Mouse (Mus musculus) frontal cortex, postnatal 10 days (tissue): ENCODE data around the gene Bcl2l2.

ENCODE experiments used
- DNase-seq, 2 experiments: peaks; one replicate each; pipeline ENCODE4 v3.0.0; 2022; ENCODE audit warnings: low spot score in 2 of 2, mixed read lengths in 1 of 2

Bcl2l2 gene

GRCm38 (mm10) chr14:54893651-54894181, 10.5 kb downstream of the Bcl2l2 start:
- peak; percentile 98 to 99 for DNase-seq

DNA sequence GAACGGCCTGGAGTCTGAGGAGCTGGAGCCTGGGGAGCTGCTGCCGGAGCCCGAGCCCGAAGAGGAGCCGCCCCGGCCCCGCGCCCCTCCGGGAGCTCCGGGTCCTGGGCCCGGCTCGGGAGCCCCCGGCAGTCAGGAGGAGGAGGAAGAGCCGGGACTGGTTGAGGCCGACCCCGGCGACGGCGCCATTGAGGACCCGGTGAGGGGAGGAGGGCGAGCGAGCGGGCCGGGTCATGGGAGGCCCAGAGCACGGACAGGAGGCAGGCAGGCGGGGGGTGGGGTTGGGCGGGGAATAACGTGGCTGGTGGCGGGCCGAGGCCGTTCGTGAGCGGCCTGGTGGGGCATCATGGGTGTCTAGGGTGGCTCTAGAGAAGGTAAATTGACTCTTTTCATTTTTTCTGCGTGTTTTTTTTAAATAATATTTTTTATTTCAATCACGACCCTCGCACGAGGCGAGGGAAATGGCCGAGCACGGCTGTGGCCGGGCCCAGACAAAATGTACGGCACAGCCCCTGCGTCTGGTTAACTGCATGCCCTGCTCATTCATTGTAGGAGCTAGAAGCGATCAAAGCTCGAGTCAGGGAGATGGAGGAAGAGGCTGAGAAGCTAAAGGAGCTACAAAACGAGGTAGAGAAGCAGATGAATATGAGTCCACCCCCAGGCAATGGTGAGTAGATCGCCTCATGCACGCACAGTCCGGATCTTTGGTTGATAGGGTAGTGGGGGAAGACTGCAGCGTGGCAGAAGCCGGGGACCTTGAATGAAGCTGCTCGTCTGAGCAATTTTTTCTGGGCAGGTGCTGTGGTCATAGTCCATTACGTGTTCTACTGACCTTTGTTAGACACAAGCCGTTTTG, 11.3 kb downstream of the Bcl2l2 start:
- DNase-seq = peak; percentile 56 to 70

DNA sequence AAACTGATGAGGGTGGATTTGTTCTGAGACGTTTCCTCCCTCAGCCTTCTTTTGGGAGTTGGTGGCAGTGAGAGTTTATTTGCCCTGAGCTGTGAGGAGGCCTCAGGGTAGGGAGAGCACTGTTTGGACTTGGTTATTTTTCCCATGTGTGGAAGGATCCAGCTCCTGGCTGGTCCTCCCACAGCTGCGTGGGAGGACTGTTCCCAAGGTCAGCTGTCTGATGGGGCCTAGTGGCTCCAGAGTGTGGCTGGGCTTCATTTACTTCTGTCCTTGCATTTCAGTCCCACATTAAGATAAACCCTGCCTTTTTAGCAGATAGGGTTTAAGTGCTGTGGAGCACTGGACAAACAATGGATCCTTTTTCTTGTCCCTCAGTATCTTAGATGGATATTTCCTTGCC, 14.3 kb downstream of the Bcl2l2 start:
- DNase-seq = no peak

DNA sequence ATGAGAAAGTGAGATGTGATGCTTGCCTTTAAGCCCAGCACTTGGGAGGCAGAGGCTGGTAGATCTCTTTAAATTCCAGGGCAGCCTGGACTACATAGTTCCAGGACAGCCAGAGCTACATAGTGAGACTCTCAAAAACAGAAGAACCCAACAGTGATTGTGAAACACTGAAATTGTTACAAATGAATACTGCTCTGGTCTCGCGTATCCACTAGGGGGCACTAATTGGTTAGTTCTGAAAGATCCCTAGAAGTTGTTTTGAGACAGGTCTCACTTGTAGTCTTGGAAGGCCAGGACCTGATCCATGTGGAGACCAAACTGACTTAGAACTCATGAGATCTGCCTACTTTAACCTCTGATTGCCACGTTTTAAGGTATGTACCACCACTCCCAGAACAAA, 17.2 kb downstream of the Bcl2l2 start:
- DNase-seq = peak; percentile 61 to 64

GRCm38 (mm10) chr14:54903641-54904040, 20.5 kb downstream of the Bcl2l2 start:
- DNase-seq = no peak

GRCm38 (mm10) chr14:54908682-54909081, 25.5 kb downstream of the Bcl2l2 start:
- DNase-seq = no peak

DNA sequence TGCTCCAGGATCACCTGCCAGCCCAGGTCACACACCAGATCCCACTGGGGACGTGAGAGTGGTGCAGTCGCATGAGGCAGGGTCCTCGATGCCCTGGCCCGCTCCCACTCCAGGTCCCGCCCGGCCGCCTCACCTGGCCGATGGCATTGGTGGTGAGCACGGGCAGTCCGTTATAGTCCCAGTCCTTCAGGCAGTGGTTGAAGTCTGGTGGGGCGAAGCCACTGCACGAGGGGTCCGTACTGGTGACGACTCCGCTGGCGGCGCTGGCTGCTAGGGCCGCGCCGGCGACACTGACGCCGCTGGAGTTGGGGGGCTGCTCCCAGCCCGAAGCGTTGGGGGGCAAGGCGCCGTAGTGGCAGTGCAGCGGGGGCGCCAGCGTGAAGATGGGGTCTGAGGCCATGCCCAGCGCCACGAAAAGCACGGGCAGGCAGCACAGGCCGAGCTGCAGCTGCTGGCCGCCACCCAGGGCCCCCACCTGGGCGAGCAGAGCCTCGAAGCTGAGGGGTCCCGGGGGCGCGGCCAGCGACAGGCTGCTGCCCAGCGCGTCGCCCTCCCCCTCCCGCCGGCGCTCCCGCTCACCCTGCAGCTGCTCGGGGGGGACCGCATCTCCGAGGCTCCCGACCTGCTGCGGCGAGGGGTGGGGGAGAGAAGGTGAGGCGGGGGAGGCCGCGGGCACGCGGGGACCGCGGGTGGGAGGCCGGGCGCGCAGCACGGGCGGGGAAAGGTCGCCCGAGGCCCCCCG, 29.1 kb downstream of the Bcl2l2 start:
- peak in 1 of 2 experiments; percentile 42 for DNase-seq

GRCm38 (mm10) chr14:54912886-54913285, 29.7 kb downstream of the Bcl2l2 start, which contains the start of gene Slc22a17:
Gene Slc22a17, minus strand, starts transcription at chr14:54913132.
- peak; percentile 74 to 85 for DNase-seq

DNA sequence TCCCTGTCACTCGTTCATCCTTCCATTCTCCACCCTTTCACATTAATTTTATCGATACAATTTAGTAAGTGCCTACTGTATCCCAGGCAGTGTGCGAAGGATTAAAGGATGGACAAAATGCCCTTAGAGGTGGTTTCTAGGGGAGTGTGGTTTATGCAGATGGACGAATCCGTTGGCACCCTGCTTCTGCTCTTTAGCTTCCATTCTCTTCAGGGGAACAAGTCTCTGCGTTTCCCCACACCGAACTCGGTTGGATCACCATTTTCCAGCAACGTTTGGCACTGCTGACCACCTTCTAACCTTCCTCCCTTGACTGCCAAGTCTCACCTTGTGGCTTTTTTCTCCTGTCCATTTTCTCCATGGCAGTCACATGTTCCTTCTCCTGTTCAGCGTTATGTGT, 30.2 kb downstream of the Bcl2l2 start:
- DNase-seq = no peak

DNA sequence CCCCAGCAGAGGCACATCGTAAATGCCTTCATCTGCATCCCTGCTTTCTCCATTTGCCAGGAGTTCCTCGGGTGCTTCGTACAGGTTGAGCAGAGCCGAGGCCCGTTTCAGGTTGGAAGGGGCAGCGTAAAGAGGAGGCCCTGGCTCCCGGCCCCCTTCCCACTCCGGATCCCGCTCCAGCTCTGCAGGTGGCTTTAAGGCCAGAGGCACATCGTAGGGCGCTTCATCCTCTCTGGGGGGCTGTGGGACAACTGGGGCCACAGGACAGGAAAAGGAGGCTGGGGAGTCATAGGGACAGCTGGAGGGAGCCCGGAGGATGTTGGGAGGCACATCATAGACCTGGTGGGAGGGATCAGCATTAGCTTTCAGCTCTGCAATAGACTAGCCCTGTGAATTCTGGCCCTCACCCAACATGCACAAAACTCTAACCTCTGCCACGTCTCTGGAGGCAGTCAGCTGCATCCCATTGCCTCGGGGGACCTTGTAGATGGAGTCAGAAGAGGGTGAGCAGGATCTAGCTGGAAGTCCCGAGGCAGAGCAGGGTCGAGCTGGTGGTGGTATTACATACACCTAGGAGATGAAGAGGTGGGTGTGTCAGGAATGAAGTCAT, 37.0 kb downstream of the Bcl2l2 start:
- no peak for DNase-seq

DNA sequence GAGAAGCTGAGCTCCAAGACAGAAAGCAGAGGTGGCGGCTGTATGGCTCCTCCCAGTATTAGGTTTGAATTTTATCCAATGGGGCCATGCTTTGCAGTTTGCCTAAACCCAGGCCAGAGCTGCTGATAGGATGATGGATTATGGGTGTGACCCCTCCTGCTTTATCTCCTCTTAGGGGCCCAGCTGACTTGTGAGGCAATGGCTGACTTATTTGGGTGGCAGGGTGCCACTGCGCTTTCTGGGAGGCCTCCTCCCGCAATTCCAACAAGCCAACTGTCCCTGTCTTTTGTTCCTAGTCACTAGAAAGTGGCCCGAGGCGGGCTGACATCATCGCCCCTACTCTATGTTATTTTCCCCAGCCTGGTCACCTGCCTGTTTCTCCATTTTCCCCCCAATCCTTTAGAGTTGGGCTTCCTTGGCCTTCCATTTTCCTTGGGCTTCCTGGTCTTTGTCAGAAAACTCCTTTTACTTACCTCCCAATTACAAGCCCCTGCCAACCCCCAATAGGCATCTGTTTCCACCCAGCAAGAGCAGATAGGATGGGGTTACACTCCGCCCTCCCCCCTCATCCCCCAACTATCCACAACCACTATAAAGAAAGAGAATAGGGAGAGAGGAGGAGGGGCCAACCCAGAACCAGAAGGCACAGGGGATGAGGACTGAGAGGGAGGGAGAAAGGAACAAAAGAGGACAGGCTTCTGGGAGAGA, 41.6 kb downstream of the Bcl2l2 start:
- DNase-seq = no peak

DNA sequence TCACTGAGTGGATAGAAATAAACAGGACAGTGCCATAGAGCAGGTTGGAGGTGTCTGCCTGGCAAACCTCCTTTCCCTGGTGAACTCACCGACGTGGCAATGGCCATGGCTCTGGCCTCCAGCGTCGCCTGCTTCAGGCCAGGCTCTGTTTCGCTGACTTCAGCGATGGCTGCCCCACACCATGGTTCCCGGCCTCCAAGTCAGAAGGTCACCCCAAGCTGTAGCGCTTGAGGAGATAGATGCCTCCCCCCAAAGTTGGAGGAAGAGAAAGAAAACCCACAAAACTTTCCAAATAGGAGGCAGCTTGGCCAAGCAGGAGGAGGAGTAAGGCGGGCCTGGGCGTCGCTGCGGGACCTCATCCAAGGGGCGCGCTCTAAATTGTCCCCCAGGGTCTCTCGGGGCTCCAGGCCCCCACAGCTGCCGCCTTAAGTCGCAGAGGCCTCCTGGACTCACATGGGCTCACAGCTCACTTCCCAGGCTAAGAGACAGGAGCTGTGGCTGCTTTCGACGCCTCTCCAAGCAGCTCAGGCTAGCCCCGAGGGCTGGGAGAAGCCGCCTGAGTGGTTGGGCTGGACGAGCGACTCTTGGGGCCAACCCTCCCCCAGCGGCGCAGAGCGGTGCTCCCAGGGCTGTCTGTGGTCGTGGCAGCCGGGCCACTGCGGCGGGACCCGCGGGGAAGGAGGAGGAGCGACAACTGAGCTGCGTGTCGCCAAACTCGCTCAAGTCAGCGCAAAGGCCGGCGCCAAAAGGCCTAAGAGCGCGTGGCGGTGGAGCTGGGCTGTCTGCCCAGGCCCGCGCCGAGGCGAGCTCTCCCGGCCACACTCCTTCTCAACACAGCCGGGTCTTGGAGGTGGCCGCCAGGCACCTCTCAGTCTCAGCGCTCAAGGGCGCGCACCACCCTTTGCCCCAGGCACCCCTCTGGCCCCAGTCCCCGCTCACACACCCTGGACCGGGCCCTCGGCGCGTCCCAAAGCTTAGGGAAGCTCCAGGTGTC, 42.5 kb downstream of the Bcl2l2 start, which contains the start of gene Efs:
TSS of gene Efs (minus strand) at position 778 of the 994 bp plus-strand sequence.
- DNase-seq = peak in 1 of 2 experiments; percentile 52

DNA sequence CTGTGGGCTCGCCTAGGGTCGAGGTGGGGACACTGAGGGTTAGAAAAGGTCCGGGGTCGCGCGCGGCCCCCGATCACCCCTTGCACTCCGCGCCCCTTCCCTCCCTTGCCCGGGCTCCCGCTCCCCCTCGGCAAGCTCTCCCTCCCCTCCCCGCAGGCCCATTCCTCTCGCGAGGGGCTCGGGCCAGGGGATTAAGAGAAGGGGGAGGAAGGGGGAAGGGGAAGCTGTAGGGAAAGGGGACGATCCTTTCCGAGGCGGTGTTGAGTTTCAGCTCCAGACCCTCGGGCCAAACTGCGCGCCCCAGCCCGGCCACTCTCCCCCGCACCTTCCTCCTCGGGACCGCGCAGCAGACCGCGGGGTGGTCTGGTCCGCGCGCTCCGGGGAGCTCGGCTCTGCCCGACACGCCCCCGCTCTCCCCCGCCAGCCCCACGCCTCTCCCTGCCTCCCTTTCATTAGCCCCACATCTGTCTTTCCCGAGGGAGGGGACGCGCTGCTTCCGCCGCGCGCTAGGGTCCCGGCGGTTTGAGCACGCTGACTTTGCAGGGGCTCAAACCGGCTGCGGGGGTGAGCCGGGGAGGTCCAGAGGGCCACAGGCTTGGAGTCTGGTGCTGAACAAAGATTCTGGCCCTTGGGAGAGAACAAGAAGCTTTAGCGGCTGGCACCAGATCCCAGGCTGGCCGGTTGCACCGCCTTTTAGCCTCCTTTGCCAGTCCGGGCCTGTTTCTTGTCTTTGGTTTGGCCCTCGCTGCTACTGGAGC, 43.4 kb downstream of the Bcl2l2 start:
- DNase-seq = peak in 1 of 2 experiments; percentile 44

- DNase-seq = no peak
These were observed 44.1 kb downstream of the Bcl2l2 start for GRCm38 (mm10) chr14:54927296-54927695.

DNA sequence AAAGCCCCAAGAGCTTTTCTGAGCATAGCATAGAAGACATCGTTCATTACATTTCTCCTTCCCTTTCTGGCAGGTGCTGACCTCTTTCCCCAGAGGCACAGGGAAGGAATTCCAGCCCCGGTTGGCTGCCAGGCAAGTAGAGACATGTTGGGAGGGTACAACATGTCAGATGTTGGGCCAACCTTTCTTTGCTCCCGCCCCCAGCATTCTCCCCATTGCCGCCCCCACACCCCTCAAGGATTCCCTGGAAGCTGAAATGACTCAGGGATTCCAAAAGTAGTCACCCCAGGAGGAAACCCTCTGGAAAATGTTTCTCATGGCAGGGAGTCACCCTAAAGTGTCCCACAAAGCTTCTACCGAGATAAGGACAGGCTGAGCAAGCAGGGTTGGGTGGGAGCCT, 46.6 kb downstream of the Bcl2l2 start:
- DNase-seq = no peak

GRCm38 (mm10) chr14:54930431-54930830, 47.3 kb downstream of the Bcl2l2 start:
- DNase-seq = no peak

DNA sequence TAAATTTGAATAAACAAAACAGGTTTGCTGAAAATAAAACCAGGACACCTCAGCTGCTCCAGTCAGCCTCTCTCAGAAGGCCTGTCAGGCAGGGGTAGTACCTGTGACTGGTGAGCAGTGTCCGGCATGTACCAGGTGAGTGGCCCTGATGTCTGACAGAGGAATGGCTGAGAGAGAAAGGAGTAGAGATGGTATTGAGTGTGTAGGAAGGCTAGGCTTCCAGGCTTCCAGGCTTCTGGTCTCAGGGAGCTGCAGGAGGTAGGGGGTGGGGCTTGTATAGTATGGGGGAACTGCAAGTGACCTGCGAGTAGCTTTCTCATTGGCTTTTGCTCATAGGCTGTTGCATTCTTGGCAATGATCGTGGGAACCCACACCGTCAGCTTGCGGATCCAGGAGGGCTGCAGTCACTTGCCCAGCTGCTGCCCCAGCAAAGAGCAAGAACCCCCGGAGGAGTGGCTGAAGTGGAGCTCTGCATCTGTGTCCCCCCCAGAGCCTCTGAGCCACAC, 49.5 kb downstream of the Bcl2l2 start, which contains the start of gene Il25:
TSS of gene Il25 (plus strand) at position 51 of the 506 bp plus-strand sequence.
- no peak for DNase-seq

DNA sequence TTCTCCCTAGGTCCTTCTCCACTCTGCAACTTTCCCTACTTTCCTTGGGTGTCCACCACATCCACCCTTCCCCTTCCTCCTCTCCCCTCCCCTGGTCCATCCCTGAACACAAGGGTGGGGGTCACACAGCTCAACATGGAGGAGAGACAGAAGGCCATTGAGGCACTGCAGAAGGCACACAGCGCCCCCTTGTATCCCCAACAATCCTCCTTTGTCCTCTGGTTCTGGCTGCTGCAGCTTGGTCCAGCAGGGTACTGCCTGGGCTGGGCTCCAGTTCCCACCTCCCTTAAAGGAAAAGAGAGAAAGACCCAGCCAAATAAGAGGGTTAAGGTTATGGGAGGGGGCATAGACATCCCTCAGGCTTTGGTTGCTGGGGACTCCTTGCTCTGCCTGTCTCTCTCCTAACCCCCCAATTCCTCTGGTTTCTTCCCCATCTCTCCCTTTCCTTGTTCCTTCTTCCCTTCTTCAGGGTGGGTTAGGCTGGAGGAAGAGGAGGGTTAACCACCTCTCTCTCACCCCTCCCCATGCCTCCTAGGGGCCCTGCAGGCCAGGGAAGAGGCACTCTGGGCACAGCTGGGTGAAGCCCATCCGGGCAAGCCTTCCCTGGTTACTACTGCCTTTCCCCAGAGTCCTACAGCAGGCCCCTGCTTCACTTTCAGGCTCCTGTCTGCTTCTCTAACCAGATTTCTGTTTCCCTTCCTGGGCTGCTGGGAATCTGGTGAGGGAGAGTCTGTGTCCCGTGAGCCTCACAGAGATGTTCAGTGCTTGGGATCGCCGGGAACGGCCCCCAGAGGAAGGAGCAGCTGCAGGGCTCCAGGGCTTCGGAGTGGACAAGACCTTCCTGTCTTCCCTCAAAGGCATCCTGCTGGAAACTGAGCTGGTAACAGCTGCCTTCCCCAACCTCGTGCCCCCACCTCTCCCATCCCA, 53.0 kb downstream of the Bcl2l2 start, which contains the start of gene Cmtm5:
TSS of gene Cmtm5 (plus strand) at position 358 of the 927 bp plus-strand sequence.
- DNase-seq = peak; percentile 71 to 79
